Mouse (Mus musculus) kidney, adult 2 months (tissue): Measurements from ENCODE around the gene Atp2b2.

Experiments
- CTCF ChIP-seq: fragments of 200-500 bp; conservative IDR thresholded peaks from 2 replicates; pipeline ENCODE4 v1.5.1; 2011; ENCODE audit warnings: low read depth, mild to moderate bottlenecking, control low read depth, low read length, moderate library complexity, mixed read lengths; ENCODE audit not compliant: insufficient read depth, insufficient read length
- POLR2A ChIP-seq: fragments of 200-500 bp; IDR thresholded peaks from one replicate; pipeline ENCODE4 v1.6.1; 2011; ENCODE audit warnings: low read depth, low read length, control low read depth

- no peak for TF ChIP-seq CTCF
- TF ChIP-seq POLR2A: no peak
Measured at GRCm38 (mm10) chr6:113855581-113855980, 186.8 kb downstream of the Atp2b2 start.
